Mouse (Mus musculus): ENCODE data around the gene Mknk2. TPM values are rescaled to one million over a fixed set of nuclear protein-coding genes. Genes with fewer than 3 reads are reported as not detected.
"Not testable (repeated sequence)": the region's sequence is repeated elsewhere in the genome, so short reads cannot be mapped to it uniquely, and the experiment has no call there.

The Mknk2 gene
- polyA plus RNA-seq, 1 experiment from 2014 or later, result 49.4 TPM

- not testable (repeated sequence) for H3K36me3 ChIP-seq (ENCODE audit: control insufficient read depth, insufficient read depth, low read length)
These were observed 28.0 kb downstream of the Mknk2 start for GRCm38 (mm10) chr10:80649910-80650309.

GRCm38 (mm10) chr10:80646936-80647335, 31.0 kb downstream of the Mknk2 start:
- no peak overlapping the region for H3K27ac ChIP-seq (ENCODE audit: low read depth, low read length)
- no peaks in the 10 kb centered on the region for H3K4me1 ChIP-seq (ENCODE audit: control insufficient read depth, insufficient read depth, low read length)
- ATAC-seq (ENCODE audit: low FRiP score), result no peak
- no peak overlapping the region for H3K4me2 ChIP-seq
- 94% methylated on average over 10 of the region's 10 CpGs for WGBS
- H3K27me3 ChIP-seq (ENCODE audit: control insufficient read depth, insufficient read depth, low read length), result no peaks in the 10 kb centered on the region
- no peak for DNase-seq (ENCODE audit: low spot score, missing footprints)
- peaks cover 19% of the 10 kb centered on the region for H3K36me3 ChIP-seq (ENCODE audit: control insufficient read depth, insufficient read depth, low read length)
- no peak overlapping the region for H3K9ac ChIP-seq (ENCODE audit: low read length)
- no peaks in the 10 kb centered on the region for H3K9me3 ChIP-seq (ENCODE audit: control insufficient read depth, low read length)
- H3K4me3 ChIP-seq (ENCODE audit: low read depth, low read length), result no peak overlapping the region

More at GRCm38 (mm10) chr10:80649910-80650309, 28.0 kb downstream of the Mknk2 start:
- H3K4me2 ChIP-seq; H3K4me1 ChIP-seq (ENCODE audit: control insufficient read depth, insufficient read depth, low read length); DNase-seq (ENCODE audit: low spot score, missing footprints); ATAC-seq (ENCODE audit: low FRiP score); H3K27ac ChIP-seq (ENCODE audit: low read depth, low read length); H3K4me3 ChIP-seq (ENCODE audit: low read depth, low read length); H3K27me3 ChIP-seq (ENCODE audit: control insufficient read depth, insufficient read depth, low read length); H3K9ac ChIP-seq (ENCODE audit: low read length); H3K9me3 ChIP-seq (ENCODE audit: control insufficient read depth, low read length): not testable (repeated sequence)
- 92% methylated on average over 6 of the region's 6 CpGs for WGBS

GRCm38 (mm10) chr10:80635345-80635744, 42.6 kb downstream of the Mknk2 start:
- Histone ChIP-seq H3K4me2 (no peak overlapping the region), H3K4me3 (ENCODE audit: low read depth, low read length) (no peak overlapping the region), H3K27ac (ENCODE audit: low read depth, low read length) (no peak overlapping the region), H3K36me3 (ENCODE audit: control insufficient read depth, insufficient read depth, low read length) (peaks cover 33% of the 10 kb centered on the region), H3K4me1 (ENCODE audit: control insufficient read depth, insufficient read depth, low read length) (no peaks in the 10 kb centered on the region), H3K9me3 (ENCODE audit: control insufficient read depth, low read length) (no peaks in the 10 kb centered on the region), H3K9ac (ENCODE audit: low read length) (no peak overlapping the region), H3K27me3 (ENCODE audit: control insufficient read depth, insufficient read depth, low read length) (no peaks in the 10 kb centered on the region)
- 87% methylated on average over 6 of the region's 6 CpGs for WGBS
- ATAC-seq (ENCODE audit: low FRiP score), result no peak
- DNase-seq (ENCODE audit: low spot score, missing footprints), result no peak

GRCm38 (mm10) chr10:80628925-80629324, 49.0 kb downstream of the Mknk2 start:
- Histone ChIP-seq H3K27ac (ENCODE audit: low read depth, low read length) (no peak overlapping the region), H3K9me3 (ENCODE audit: control insufficient read depth, low read length) (no peaks in the 10 kb centered on the region), H3K4me2 (no peak overlapping the region), H3K27me3 (ENCODE audit: control insufficient read depth, insufficient read depth, low read length) (no peaks in the 10 kb centered on the region), H3K9ac (ENCODE audit: low read length) (no peak overlapping the region), H3K4me1 (ENCODE audit: control insufficient read depth, insufficient read depth, low read length) (peaks cover 11% of the 10 kb centered on the region), H3K36me3 (ENCODE audit: control insufficient read depth, insufficient read depth, low read length) (no peaks in the 10 kb centered on the region; the same call in 1 of the 2 replicates), H3K4me3 (ENCODE audit: low read depth, low read length) (no peak overlapping the region)
- DNase-seq (ENCODE audit: low spot score, missing footprints), result no peak
- no peak for ATAC-seq (ENCODE audit: low FRiP score)
- 83% methylated on average over 9 of the region's 9 CpGs for WGBS

- H3K9me3 ChIP-seq (ENCODE audit: control insufficient read depth, low read length), result no peaks in the 10 kb centered on the region
- H3K36me3 ChIP-seq (ENCODE audit: control insufficient read depth, insufficient read depth, low read length), result no peaks in the 10 kb centered on the region
- H3K9ac ChIP-seq (ENCODE audit: low read length), result 0 out of 2 replicates have a peak overlapping the region, but pooled peaks have one; percentile 12
- H3K4me2 ChIP-seq, result no peak overlapping the region
- WGBS, result 70% methylated on average over 2 of the region's 2 CpGs
- DNase-seq (ENCODE audit: low spot score, missing footprints), result no peak
- peaks cover 19% of the 10 kb centered on the region for H3K4me1 ChIP-seq (ENCODE audit: control insufficient read depth, insufficient read depth, low read length)
- H3K27ac ChIP-seq (ENCODE audit: low read depth, low read length), result no peak overlapping the region
- H3K27me3 ChIP-seq (ENCODE audit: control insufficient read depth, insufficient read depth, low read length), result no peaks in the 10 kb centered on the region
- no peak overlapping the region for H3K4me3 ChIP-seq (ENCODE audit: low read depth, low read length)
- ATAC-seq (ENCODE audit: low FRiP score), result no peak
These were observed 50.2 kb downstream of the Mknk2 start for GRCm38 (mm10) chr10:80627685-80628084.

GRCm38 (mm10) chr10:80625764-80626163, 52.1 kb downstream of the Mknk2 start:
- DNase-seq (ENCODE audit: low spot score, missing footprints) (no peak), ATAC-seq (ENCODE audit: low FRiP score) (no peak)
- 93% methylated on average over 4 of the region's 4 CpGs for WGBS
- Histone ChIP-seq H3K27ac (ENCODE audit: low read depth, low read length) (no peak overlapping the region), H3K4me3 (ENCODE audit: low read depth, low read length) (no peak overlapping the region), H3K27me3 (ENCODE audit: control insufficient read depth, insufficient read depth, low read length) (no peaks in the 10 kb centered on the region), H3K36me3 (ENCODE audit: control insufficient read depth, insufficient read depth, low read length) (no peaks in the 10 kb centered on the region), H3K9ac (ENCODE audit: low read length) (no peak overlapping the region), H3K4me2 (no peak overlapping the region), H3K9me3 (ENCODE audit: control insufficient read depth, low read length) (no peaks in the 10 kb centered on the region), H3K4me1 (ENCODE audit: control insufficient read depth, insufficient read depth, low read length) (peaks cover 25% of the 10 kb centered on the region)

GRCm38 (mm10) chr10:80623457-80624191, 54.3 kb downstream of the Mknk2 start:
- peak; percentile 92 for DNase-seq (ENCODE audit: low spot score, missing footprints)
- H3K4me2 ChIP-seq, result peak overlapping the region; percentile 98
- WGBS, result 18% methylated on average over 15 of the region's 15 CpGs
- H3K4me3 ChIP-seq (ENCODE audit: low read depth, low read length), result peak overlapping the region; percentile 90
- H3K27ac ChIP-seq (ENCODE audit: low read depth, low read length), result peak overlapping the region; percentile 57
- no peaks in the 10 kb centered on the region for H3K27me3 ChIP-seq (ENCODE audit: control insufficient read depth, insufficient read depth, low read length)
- H3K4me1 ChIP-seq (ENCODE audit: control insufficient read depth, insufficient read depth, low read length), result peaks cover 25% of the 10 kb centered on the region
- no peaks in the 10 kb centered on the region for H3K9me3 ChIP-seq (ENCODE audit: control insufficient read depth, low read length)
- no peaks in the 10 kb centered on the region for H3K36me3 ChIP-seq (ENCODE audit: control insufficient read depth, insufficient read depth, low read length)
- peak overlapping the region; percentile 90 for H3K9ac ChIP-seq (ENCODE audit: low read length)
- ATAC-seq (ENCODE audit: low FRiP score), result no peak

- Histone ChIP-seq H3K27me3 (ENCODE audit: control insufficient read depth, insufficient read depth, low read length) (no peaks in the 10 kb centered on the region), H3K36me3 (ENCODE audit: control insufficient read depth, insufficient read depth, low read length) (no peaks in the 10 kb centered on the region), H3K27ac (ENCODE audit: low read depth, low read length) (peak within 1 kb of the TSS; percentile 93), H3K4me2 (peak within 1 kb of the TSS; percentile 98), H3K4me3 (ENCODE audit: low read depth, low read length) (peak within 1 kb of the TSS; percentile 90), H3K9me3 (ENCODE audit: control insufficient read depth, low read length) (no peaks in the 10 kb centered on the region), H3K9ac (ENCODE audit: low read length) (peak within 1 kb of the TSS; percentile 90), H3K4me1 (ENCODE audit: control insufficient read depth, insufficient read depth, low read length) (peaks cover 24% of the 10 kb centered on the region)
- DNase-seq (ENCODE audit: low spot score, missing footprints) (peak; percentile 88), ATAC-seq (ENCODE audit: low FRiP score) (no peak; the same call in 1 of the 2 replicates)
- under 1% methylated on average over 79 of the region's 85 CpGs for WGBS
These were observed 55.1 kb downstream of the Mknk2 start, which contains the start of gene Csnk1g2 for GRCm38 (mm10) chr10:80622661-80623456. Gene Csnk1g2, plus strand, starts transcription at chr10:80622838.

Measured in midbrain, embryonic 11.5 days (tissue).